Mouse (Mus musculus) layer of hippocampus, postnatal 25 days (tissue): ENCODE measurements around the gene Serpina1a. TPM values are rescaled to one million over a fixed set of nuclear protein-coding genes. Genes with fewer than 3 reads are reported as not detected.
"Not testable (repeated sequence)": the region's sequence is repeated elsewhere in the genome, so short reads cannot be mapped to it uniquely, and the experiment has no call there.

Experiments
- DNase-seq, 2 experiments: peaks; one replicate each; pipeline ENCODE4 v3.0.0; 2022; ENCODE audit warnings: mixed read lengths in 2 of 2, low spot score in 1 of 2; ENCODE audit errors: extremely low spot score in 1 of 2
- total RNA-seq, 2 experiments: library from RNA; stranded (reverse); gene quantifications; 2 replicates each; pipeline ENCODE4 v1.2.3; 2021

The Serpina1a gene
- not detected for total RNA-seq

- DNase-seq = not testable (repeated sequence)
These were observed at the start of gene Serpina1a for GRCm38 (mm10) chr12:103863101-103863974. TSS of gene Serpina1a (minus strand) at chr12:103863562.

- DNase-seq = not testable (repeated sequence)
These were observed 45.8 kb upstream of the Serpina1a start for GRCm38 (mm10) chr12:103909181-103909580.

- not testable (repeated sequence) for DNase-seq
These were observed 44.4 kb upstream of the Serpina1a start for GRCm38 (mm10) chr12:103907746-103908145.

- DNase-seq = not testable (repeated sequence)
These were observed 41.5 kb upstream of the Serpina1a start, which contains the start of gene Serpina1c for GRCm38 (mm10) chr12:103904837-103905340. TSS of gene Serpina1c (minus strand) at chr12:103904887.

- DNase-seq = not testable (repeated sequence)
These were observed 38.6 kb upstream of the Serpina1a start for GRCm38 (mm10) chr12:103901929-103902328.

GRCm38 (mm10) chr12:103866873-103867272 is 3.5 kb upstream of the Serpina1a start:
- DNase-seq = not testable (repeated sequence)

- DNase-seq = no peak
These were observed 2.4 kb downstream of the Serpina1a start for GRCm38 (mm10) chr12:103860976-103861375.

- not testable (repeated sequence) for DNase-seq
These were observed 2.8 kb downstream of the Serpina1a start for GRCm38 (mm10) chr12:103860571-103860970.

- DNase-seq = not testable (repeated sequence)
These were observed 3.8 kb downstream of the Serpina1a start for GRCm38 (mm10) chr12:103859584-103859983.

GRCm38 (mm10) chr12:103853032-103853431 is 10.3 kb downstream of the Serpina1a start:
- not testable (repeated sequence) for DNase-seq

GRCm38 (mm10) chr12:103830273-103830672 is 33.1 kb downstream of the Serpina1a start, which contains the start of gene Serpina1b:
TSS of gene Serpina1b (minus strand) at chr12:103830373.
- DNase-seq = not testable (repeated sequence)

- DNase-seq = not testable (repeated sequence)
These were observed 35.5 kb downstream of the Serpina1a start for GRCm38 (mm10) chr12:103827661-103828372.

- DNase-seq = not testable (repeated sequence)
These were observed 39.5 kb downstream of the Serpina1a start for GRCm38 (mm10) chr12:103823826-103824225.

Other genes starting within 250 kb of the Serpina1a start
- gene Serpina10, start 232.1 kb downstream of the Serpina1a start, total RNA-seq = not detected
- gene Serpina6, start 206.3 kb downstream of the Serpina1a start, total RNA-seq = not detected
- not detected for gene Serpina16, start 187.4 kb downstream of the Serpina1a start, total RNA-seq
- gene Serpina1f, start 168.0 kb downstream of the Serpina1a start, total RNA-seq = not detected
- not detected for gene Serpina1d, start 90.0 kb downstream of the Serpina1a start, total RNA-seq
- not detected for gene Serpina1b, start 33.2 kb downstream of the Serpina1a start, total RNA-seq
- gene Serpina1c, start 41.3 kb upstream of the Serpina1a start, total RNA-seq = not detected
- not detected for gene Serpina1e, start 95.4 kb upstream of the Serpina1a start, total RNA-seq
- not detected for gene Serpina11, start 126.4 kb upstream of the Serpina1a start, total RNA-seq
- gene Serpina9, start 150.2 kb upstream of the Serpina1a start, total RNA-seq = under 1 TPM; 0.17 to 0.23 TPM
- not detected for gene Serpina12, start 180.9 kb upstream of the Serpina1a start, total RNA-seq
- gene Serpina5, start 237.6 kb upstream of the Serpina1a start, total RNA-seq = not detected
- not detected for gene Serpina3a, start 249.2 kb upstream of the Serpina1a start, total RNA-seq